Mouse (Mus musculus): ENCODE results near the gene Nxn. TPM values are rescaled to one million over a fixed set of nuclear protein-coding genes. Genes with fewer than 3 reads are reported as not detected.
A peak's percentile ranks its signal among the peaks of the same experiment; 100 is the strongest.

Gene Nxn
- polyA plus RNA-seq, 1 experiment from 2014 or later: 107 TPM

DNA sequence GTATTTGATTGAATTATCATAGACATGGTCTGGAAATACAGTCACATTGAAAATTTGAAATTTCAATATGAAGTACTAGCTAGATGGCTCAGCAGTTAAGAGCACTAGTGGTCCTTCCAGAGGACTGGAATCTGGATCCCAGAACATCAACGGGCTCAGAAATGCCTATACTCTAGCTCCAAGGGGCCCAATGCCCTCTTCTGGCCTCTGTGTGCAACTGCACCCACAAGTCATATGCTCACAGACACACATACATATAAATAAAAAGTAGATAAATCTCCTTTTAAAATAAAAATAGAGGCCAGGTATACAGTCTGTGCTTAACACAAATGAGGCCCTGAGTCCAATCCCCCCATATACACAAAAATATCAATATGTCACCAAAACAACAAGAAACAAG, 11.8 kb downstream of the Nxn start:
- in situ Hi-C loops (cut with MboI; ENCODE audit: low pct_unique_long_range_greater_than_20kb): no loop called here
- H3K27me3 ChIP-seq: no peaks in the 10 kb centered on the region
- ChIA-PET CTCF (interaction anchor here (1.0 to 3.6 kb wide), 5 partner anchors 8 to 121 kb away, joined by 3 to 20 read pairs (median 4); no protein-coding TSS in a partner anchor), POLR2A (interaction anchor here (1.0 to 1.1 kb wide), 2 partner anchors 11 to 12 kb away, joined by 3 to 4 read pairs; partner anchors contain the start of gene Nxn)
- no peak for ATAC-seq
- TF ChIP-seq CTCF (IDR thresholded peaks at IDR 0.05): peak; percentile 71
- DNase-seq (ENCODE audit: low read depth, low spot score): no peak

DNA sequence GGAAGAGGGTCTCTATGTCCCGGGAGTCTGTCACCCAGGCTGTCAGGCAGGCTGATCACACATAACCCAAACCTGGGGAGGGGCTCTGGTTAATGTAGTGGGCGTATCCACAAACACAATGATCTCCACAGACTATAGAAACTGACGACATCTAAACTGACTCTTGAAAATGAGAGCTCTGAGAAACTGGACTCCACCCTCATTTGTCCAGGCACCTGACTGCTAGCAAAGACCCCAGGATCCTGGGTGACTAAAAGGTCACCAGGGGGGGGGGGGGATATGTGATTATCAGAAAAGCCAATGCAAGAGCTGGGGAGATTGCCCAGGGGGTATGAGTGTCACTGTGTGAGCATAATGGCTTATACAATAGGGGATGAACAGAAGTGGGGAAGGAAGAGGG, 13.2 kb downstream of the Nxn start:
- no peaks in the 10 kb centered on the region for H3K27me3 ChIP-seq
- ChIA-PET POLR2A (no interaction called here), CTCF (interaction anchor here (1.0 to 3.6 kb wide), 3 partner anchors 10 to 69 kb away, joined by 3 to 20 read pairs (median 3); no protein-coding TSS in a partner anchor)
- in situ Hi-C loops (cut with MboI; ENCODE audit: low pct_unique_long_range_greater_than_20kb): no loop called here
- DNase-seq (ENCODE audit: low read depth, low spot score) (no peak), ATAC-seq (no peak)
- no peak for TF ChIP-seq CTCF (IDR thresholded peaks at IDR 0.05)

- no peak for TF ChIP-seq CTCF (IDR thresholded peaks at IDR 0.05)
- H3K27me3 ChIP-seq: no peaks in the 10 kb centered on the region
- CTCF ChIA-PET: interaction anchor here (3.6 kb wide), 1 partner anchor 10 kb away, joined by 20 read pairs; no protein-coding TSS in a partner anchor
- POLR2A ChIA-PET: no interaction called here
- ATAC-seq: no peak
- no peak for DNase-seq (ENCODE audit: low read depth, low spot score)
- in situ Hi-C loops (cut with MboI; ENCODE audit: low pct_unique_long_range_greater_than_20kb): no loop called here
Observed at GRCm38 (mm10) chr11:76385017-76385416, 13.9 kb downstream of the Nxn start.

GRCm38 (mm10) chr11:76384307-76384706, 14.6 kb downstream of the Nxn start:
- no peak for DNase-seq (ENCODE audit: low read depth, low spot score)
- in situ Hi-C loops (cut with MboI; ENCODE audit: low pct_unique_long_range_greater_than_20kb): no loop called here
- POLR2A ChIA-PET: no interaction called here
- no peaks in the 10 kb centered on the region for H3K27me3 ChIP-seq
- no peak for TF ChIP-seq CTCF (IDR thresholded peaks at IDR 0.05)
- no peak for ATAC-seq
- CTCF ChIA-PET: interaction anchor here (3.6 kb wide), 1 partner anchor 9 kb away, joined by 20 read pairs; no protein-coding TSS in a partner anchor

DNA sequence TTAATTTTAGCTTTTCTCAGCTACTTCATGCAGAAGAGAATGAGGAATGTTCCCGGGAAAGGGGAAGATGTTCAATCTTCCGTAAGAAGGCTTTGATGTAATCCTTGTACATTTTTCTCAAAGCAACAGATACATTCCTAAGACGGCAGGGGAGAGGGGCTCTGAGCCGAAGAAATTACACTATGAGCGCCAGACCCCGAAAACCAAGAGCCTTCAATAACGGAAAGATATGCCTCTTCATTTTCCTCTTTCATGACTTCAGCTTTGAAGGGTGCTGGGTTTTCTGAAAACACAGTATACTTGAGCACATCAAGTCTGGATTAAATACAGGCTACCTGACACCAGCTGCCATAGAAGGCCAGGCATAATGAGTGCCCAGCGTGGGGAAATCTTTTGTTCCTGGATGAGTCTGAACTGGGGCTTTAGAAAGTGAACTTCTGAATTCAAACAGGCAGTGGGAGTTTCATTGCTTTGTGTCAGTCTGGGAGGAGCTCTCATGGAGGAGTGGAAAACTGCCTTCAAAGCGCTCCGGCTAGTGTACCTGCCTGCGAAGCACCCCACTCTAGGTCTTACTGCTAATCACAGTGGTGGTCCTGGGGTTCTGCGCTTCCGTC, 16.1 kb downstream of the Nxn start:
- ChIA-PET POLR2A (interaction anchor here (0.5 to 1.0 kb wide), 2 partner anchors 9 to 12 kb away, joined by 3 to 6 read pairs; no protein-coding TSS in a partner anchor), CTCF (interaction anchor here (1.0 to 2.1 kb wide), 3 partner anchors 9 to 110 kb away, joined by 3 to 4 read pairs (median 3); partner anchors contain the start of gene Nxn)
- in situ Hi-C loops (cut with MboI; ENCODE audit: low pct_unique_long_range_greater_than_20kb): no loop called here
- no peaks in the 10 kb centered on the region for H3K27me3 ChIP-seq
- ATAC-seq: peak; percentile 57
- DNase-seq (ENCODE audit: low read depth, low spot score): no peak
- no peak for TF ChIP-seq CTCF (IDR thresholded peaks at IDR 0.05)

GRCm38 (mm10) chr11:76381201-76381885, 17.6 kb downstream of the Nxn start:
- no peak for ATAC-seq
- no peaks in the 10 kb centered on the region for H3K27me3 ChIP-seq
- ChIA-PET CTCF (interaction anchor here (2.1 kb wide), 1 partner anchor 10 kb away, joined by 4 read pairs; no protein-coding TSS in a partner anchor), POLR2A (interaction anchor here (1.0 kb wide), 1 partner anchor 29 kb away, joined by 3 read pairs; no protein-coding TSS in a partner anchor)
- in situ Hi-C loops (cut with MboI; ENCODE audit: low pct_unique_long_range_greater_than_20kb): no loop called here
- DNase-seq (ENCODE audit: low read depth, low spot score): no peak
- TF ChIP-seq CTCF (IDR thresholded peaks at IDR 0.05): no peak

DNA sequence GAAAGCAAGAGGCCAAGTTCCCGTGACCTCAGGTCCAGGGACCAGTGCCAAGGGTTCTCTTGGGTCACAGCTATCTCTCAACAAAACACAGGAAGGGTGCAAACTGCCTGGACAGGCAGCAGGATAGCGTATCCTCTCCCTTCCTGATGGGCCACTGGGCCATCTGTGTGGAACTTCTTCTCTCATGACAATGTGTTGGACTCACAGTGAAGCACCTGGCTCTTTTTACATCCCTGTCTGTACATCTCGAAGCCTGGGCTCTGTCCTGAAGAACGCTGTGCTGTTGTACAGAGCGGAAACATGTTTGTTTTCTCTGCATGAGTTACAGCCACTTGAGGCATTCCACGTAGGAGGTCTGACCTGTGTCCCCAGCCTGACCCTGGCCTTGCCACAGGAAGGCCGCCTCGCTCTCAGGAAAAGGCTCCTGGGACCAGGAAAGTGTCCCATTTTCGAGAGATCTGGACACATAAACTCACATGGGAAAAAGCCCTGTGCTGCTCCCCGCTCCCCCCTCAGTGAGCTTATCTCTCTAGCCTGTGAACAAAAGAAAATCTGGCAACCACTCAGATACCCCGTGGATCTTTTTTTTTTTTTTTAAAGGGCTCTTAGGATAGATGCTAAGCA, 18.9 kb downstream of the Nxn start:
- no peak for TF ChIP-seq CTCF (IDR thresholded peaks at IDR 0.05)
- H3K27me3 ChIP-seq: no peaks in the 10 kb centered on the region
- ChIA-PET POLR2A (interaction anchor here (0.6 kb wide), 1 partner anchor 64 kb away, joined by 3 read pairs; no protein-coding TSS in a partner anchor), CTCF (no interaction called here)
- ATAC-seq (no peak), DNase-seq (ENCODE audit: low read depth, low spot score) (no peak)
- in situ Hi-C loops (cut with MboI; ENCODE audit: low pct_unique_long_range_greater_than_20kb): no loop called here

GRCm38 (mm10) chr11:76376425-76376824, 22.5 kb downstream of the Nxn start:
- ATAC-seq (no peak), DNase-seq (ENCODE audit: low read depth, low spot score) (no peak)
- in situ Hi-C loops (cut with MboI; ENCODE audit: low pct_unique_long_range_greater_than_20kb): no loop called here
- POLR2A ChIA-PET: interaction anchor here (0.7 to 1.2 kb wide), 4 partner anchors 12 to 35 kb away, joined by 3 to 13 read pairs (median 3); no protein-coding TSS in a partner anchor
- no peaks in the 10 kb centered on the region for H3K27me3 ChIP-seq
- CTCF ChIA-PET: interaction anchor here (0.6 to 4.0 kb wide), 8 partner anchors 8 to 123 kb away, joined by 3 to 20 read pairs (median 4); no protein-coding TSS in a partner anchor
- no peak for TF ChIP-seq CTCF (IDR thresholded peaks at IDR 0.05)

GRCm38 (mm10) chr11:76374491-76375185, 24.3 kb downstream of the Nxn start:
- no peak for TF ChIP-seq CTCF (IDR thresholded peaks at IDR 0.05)
- ChIA-PET POLR2A (interaction anchor here (0.6 to 1.5 kb wide), 5 partner anchors 12 to 26 kb away, joined by 3 to 7 read pairs (median 3); no protein-coding TSS in a partner anchor), CTCF (interaction anchor here (0.9 to 4.0 kb wide), 8 partner anchors 12 to 121 kb away, joined by 3 to 20 read pairs (median 5); partner anchors contain the start of gene Nxn)
- peak; percentile 92 for ATAC-seq
- peak; percentile 93 for DNase-seq (ENCODE audit: low read depth, low spot score)
- no peaks in the 10 kb centered on the region for H3K27me3 ChIP-seq
- in situ Hi-C loops (cut with MboI; ENCODE audit: low pct_unique_long_range_greater_than_20kb): no loop called here

DNA sequence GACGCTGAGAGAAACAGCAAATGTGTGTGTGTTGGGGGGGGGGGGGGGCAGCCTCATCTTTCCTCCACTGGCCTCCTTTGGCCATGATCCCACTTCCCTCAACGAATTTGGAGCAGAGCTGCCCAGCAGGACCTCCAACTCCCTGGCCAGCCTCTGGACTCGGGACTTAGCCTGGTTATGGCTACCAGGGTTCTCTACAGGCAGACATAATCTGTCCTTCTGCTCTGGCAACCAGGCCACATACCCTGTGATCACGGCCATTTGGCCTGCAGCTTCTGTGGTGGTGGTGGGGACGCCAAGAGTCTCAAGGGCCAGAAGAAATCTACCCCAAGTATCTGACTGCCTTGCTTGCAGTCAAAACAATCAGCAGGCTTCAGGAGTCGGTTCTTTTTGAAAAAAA, 26.4 kb downstream of the Nxn start:
- no peak for ATAC-seq
- in situ Hi-C loops (cut with MboI; ENCODE audit: low pct_unique_long_range_greater_than_20kb): no loop called here
- ChIA-PET CTCF (interaction anchor here (1.2 to 1.6 kb wide), 4 partner anchors 20 to 87 kb away, joined by 3 to 5 read pairs (median 3); no protein-coding TSS in a partner anchor), POLR2A (no interaction called here)
- TF ChIP-seq CTCF (IDR thresholded peaks at IDR 0.05): no peak
- no peaks in the 10 kb centered on the region for H3K27me3 ChIP-seq
- no peak for DNase-seq (ENCODE audit: low read depth, low spot score)
